Mouse (Mus musculus) intestine, postnatal 0 days (tissue): ENCODE results near the gene Abcc9. TPM values are rescaled to one million over a fixed set of nuclear protein-coding genes. Genes with fewer than 3 reads are reported as not detected.

ENCODE experiments used
- ATAC-seq: fragments of 200-750 bp; cut with Nextera tagmentation; 2 replicates; pipeline ENCODE4 v1.8.0; 2017; ENCODE audit warnings: mild to moderate bottlenecking, moderate TSS enrichment, moderate library complexity
- H3K27ac ChIP-seq: fragments of 300-500 bp; sonication (generic); 2 replicates; pipeline ENCODE4 v1.5.1; 2014; ENCODE audit warnings: mild to moderate bottlenecking, low read depth, low read length, moderate library complexity
- H3K27me3 ChIP-seq: fragments of 300-500 bp; sonication (generic); replicated peaks from 2 replicates; pipeline ENCODE4 v1.6.1; 2014; ENCODE audit warnings: low read length, mixed read lengths; ENCODE audit not compliant: control insufficient read depth, insufficient read depth
- H3K36me3 ChIP-seq: fragments of 300-500 bp; sonication (generic); 2 replicates; pipeline ENCODE4 v1.6.1; 2014; ENCODE audit warnings: mild to moderate bottlenecking, moderate library complexity; ENCODE audit not compliant: control insufficient read depth, insufficient read depth
- H3K4me1 ChIP-seq: fragments of 300-500 bp; sonication (generic); replicated peaks from 2 replicates; pipeline ENCODE4 v1.6.1; 2014; ENCODE audit warnings: antibody characterized with exemption, low read length, mixed read lengths; ENCODE audit not compliant: control insufficient read depth, insufficient read depth
- H3K4me2 ChIP-seq: fragments of 300-500 bp; sonication (generic); replicated peaks from 2 replicates; pipeline ENCODE4 v1.6.1; 2014; ENCODE audit warnings: low read depth, mild to moderate bottlenecking, moderate library complexity
- H3K4me3 ChIP-seq: fragments of 300-500 bp; sonication (generic); 2 replicates; pipeline ENCODE4 v1.5.1; 2014; ENCODE audit warnings: low read depth, low read length
- H3K9ac ChIP-seq: fragments of 300-500 bp; sonication (generic); 2 replicates; pipeline ENCODE4 v1.6.1; 2014; ENCODE audit warnings: mild to moderate bottlenecking, low read depth, low read length
- H3K9me3 ChIP-seq: fragments of 300-500 bp; sonication (generic); 2 replicates; pipeline ENCODE4 v1.6.1; 2016; ENCODE audit warnings: mixed run types; ENCODE audit not compliant: control insufficient read depth
- CTCF ChIP-seq: sonication (generic); IDR thresholded peaks from 2 replicates; pipeline ENCODE4 v1.5.1; 2016; ENCODE audit warnings: low read depth, mild to moderate bottlenecking, control low read depth, antibody characterized with exemption, moderate library complexity
- WGBS: fragments of 180-500 bp; shearing (Covaris S2); extraction: QIAGEN DNeasy Blood & Tissue Kit; methylation state at CpG from one replicate; pipeline ENCODE4 v1.1.7; 2014; 5-methylcytosine and 5-hydroxymethylcytosine counted together
- polyA plus RNA-seq: library from polyadenylated mRNA; unstranded; fragments of >200 nt; fragmentation: Nextera tagmentation; extraction: Ambion mirVana; gene quantifications from 2 replicates; pipeline ENCODE4 v1.2.1, GENCODE M21; 2015

Abcc9 gene
- polyA plus RNA-seq, 1 experiment from 2014 or later = 5.0 TPM

GRCm38 (mm10) chr6:142710690-142711089 is 8.6 kb upstream of the Abcc9 start:
- Histone ChIP-seq H3K36me3 (no peaks in the 10 kb centered on the region), H3K27me3 (no peaks in the 10 kb centered on the region), H3K4me2 (no peak overlapping the region), H3K9ac (no peak overlapping the region), H3K4me3 (no peak overlapping the region), H3K27ac (no peak overlapping the region), H3K4me1 (no peaks in the 10 kb centered on the region), H3K9me3 (no peaks in the 10 kb centered on the region)
- no peak for ATAC-seq
- no peak for TF ChIP-seq CTCF
- 58% methylated on average over 6 of the region's 6 CpGs for WGBS

DNA sequence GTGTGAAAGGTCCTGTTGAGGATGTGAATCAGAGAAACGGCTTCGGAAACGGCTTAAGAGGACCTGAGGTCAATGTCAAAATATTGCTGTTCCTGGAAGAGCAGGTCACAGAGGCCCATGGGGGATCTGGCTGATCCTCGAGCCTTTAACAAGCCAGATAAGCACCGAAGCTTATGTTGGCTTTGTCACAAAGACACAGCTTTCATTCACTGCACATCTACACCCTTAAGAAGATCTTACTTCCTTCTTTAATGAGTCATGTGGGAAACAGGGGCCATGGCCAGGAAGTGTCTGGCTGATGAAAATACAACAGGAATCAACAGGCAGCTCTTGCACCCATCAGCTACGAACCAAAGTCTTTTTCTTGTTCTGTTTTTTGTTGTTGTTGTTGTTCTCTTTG is 6.3 kb upstream of the Abcc9 start:
- H3K36me3 ChIP-seq = no peaks in the 10 kb centered on the region
- no peak for TF ChIP-seq CTCF
- WGBS = 81% methylated on average over 6 of the region's 6 CpGs

DNA sequence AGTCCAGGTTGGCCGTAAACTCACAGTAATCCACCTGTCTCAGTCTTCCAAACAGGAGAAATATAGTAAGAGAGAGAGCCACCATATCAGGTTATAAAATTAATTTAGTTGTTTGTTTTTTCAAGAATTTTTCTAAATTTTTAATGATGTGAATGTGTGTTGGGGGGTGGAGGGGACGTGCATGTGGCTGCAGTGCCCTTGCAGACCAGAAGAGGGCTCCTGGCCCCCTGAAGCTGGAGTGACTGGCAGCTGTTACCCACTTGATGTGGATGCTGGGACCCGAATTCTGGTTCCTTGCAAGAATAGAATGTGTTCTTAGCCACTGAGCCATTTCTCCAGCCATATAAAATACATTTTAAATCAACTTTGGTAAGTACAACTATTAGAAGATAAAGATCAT is 4.6 kb upstream of the Abcc9 start:
- H3K9ac ChIP-seq = no peak overlapping the region
- ATAC-seq = no peak
- H3K27me3 ChIP-seq = peaks cover 7% of the 10 kb centered on the region; the same call in 1 of the 2 replicates
- H3K4me3 ChIP-seq = no peak overlapping the region
- no peaks in the 10 kb centered on the region for H3K36me3 ChIP-seq
- H3K27ac ChIP-seq = no peak overlapping the region
- H3K9me3 ChIP-seq = no peaks in the 10 kb centered on the region
- peak; percentile 37 for TF ChIP-seq CTCF
- WGBS = 81% methylated on average over 3 of the region's 3 CpGs
- H3K4me2 ChIP-seq = no peak overlapping the region
- no peaks in the 10 kb centered on the region for H3K4me1 ChIP-seq

More for the DNA sequence above, 6.3 kb upstream of the Abcc9 start:
- H3K4me3 ChIP-seq = no peak overlapping the region
- H3K27me3 ChIP-seq = no peaks in the 10 kb centered on the region
- ATAC-seq = no peak
- H3K4me2 ChIP-seq = no peak overlapping the region
- H3K9me3 ChIP-seq = no peaks in the 10 kb centered on the region
- no peak overlapping the region for H3K27ac ChIP-seq
- H3K9ac ChIP-seq = no peak overlapping the region
- H3K4me1 ChIP-seq = no peaks in the 10 kb centered on the region

- H3K9me3 ChIP-seq = no peaks in the 10 kb centered on the region
- peaks cover 7% of the 10 kb centered on the region; the same call in 1 of the 2 replicates for H3K27me3 ChIP-seq
- no peaks in the 10 kb centered on the region for H3K4me1 ChIP-seq
- no peak overlapping the region for H3K4me2 ChIP-seq
- H3K36me3 ChIP-seq = no peaks in the 10 kb centered on the region
- H3K9ac ChIP-seq = no peak overlapping the region
- no peak overlapping the region for H3K27ac ChIP-seq
- ATAC-seq = no peak
- H3K4me3 ChIP-seq = no peak overlapping the region
- no peak for TF ChIP-seq CTCF
- WGBS = 54% methylated on average over 11 of the region's 11 CpGs
Observed at GRCm38 (mm10) chr6:142703441-142703930, 1.4 kb upstream of the Abcc9 start.

DNA sequence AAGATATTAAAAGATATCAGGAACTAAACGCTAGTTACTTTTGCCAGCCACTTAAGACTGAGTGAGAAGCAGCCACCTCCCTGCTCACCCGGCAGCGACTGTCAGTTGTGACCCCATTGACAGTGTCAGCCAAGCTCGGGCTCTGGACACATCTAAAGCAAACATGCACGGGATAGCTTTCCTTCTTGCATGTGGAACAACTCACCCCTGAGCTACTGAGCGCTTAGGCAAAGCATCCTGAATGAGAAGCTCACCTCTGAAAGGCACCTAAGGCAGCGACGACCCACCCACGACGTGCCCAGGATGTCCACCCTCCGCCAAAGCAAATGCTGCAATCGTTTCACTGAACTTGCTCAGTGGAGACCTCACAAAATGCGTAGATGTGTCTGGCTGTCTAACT is 954 bp downstream of the Abcc9 start:
- Histone ChIP-seq H3K9me3 (no peaks in the 10 kb centered on the region), H3K27ac (no peak overlapping the region), H3K36me3 (no peaks in the 10 kb centered on the region), H3K4me3 (peak overlapping the region; percentile 32), H3K4me1 (no peaks in the 10 kb centered on the region), H3K27me3 (peaks cover 7% of the 10 kb centered on the region; the same call in 1 of the 2 replicates), H3K9ac (no peak overlapping the region), H3K4me2 (peak overlapping the region; percentile 60)
- ATAC-seq = no peak
- WGBS = 47% methylated on average over 13 of the region's 13 CpGs
- TF ChIP-seq CTCF = no peak

DNA sequence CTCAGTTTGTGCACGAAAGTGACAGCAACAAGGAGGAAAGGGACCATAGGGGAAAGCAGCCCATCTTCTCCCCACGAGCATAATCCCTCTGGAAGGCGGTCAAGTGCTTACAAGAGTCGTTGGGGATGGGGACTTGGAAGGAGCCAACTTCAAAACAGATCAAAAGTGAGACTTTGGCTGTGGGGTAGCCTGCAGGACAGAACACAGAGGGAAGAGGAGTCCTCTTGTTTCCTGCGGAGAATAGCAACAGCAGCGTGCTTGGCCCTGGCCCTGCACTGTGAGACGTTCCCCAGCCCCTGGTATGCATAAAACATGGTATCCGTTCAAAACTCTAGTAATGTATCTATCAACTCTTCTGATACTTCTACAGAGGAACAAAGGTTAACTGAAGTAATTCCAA is 1.4 kb downstream of the Abcc9 start:
- Histone ChIP-seq H3K27me3 (peaks cover 7% of the 10 kb centered on the region; the same call in 1 of the 2 replicates), H3K9ac (no peak overlapping the region), H3K4me1 (no peaks in the 10 kb centered on the region), H3K27ac (no peak overlapping the region), H3K36me3 (no peaks in the 10 kb centered on the region), H3K9me3 (no peaks in the 10 kb centered on the region), H3K4me2 (peak overlapping the region; percentile 60; the same call in 1 of the 2 replicates), H3K4me3 (peak overlapping the region; percentile 32; the same call in 1 of the 2 replicates)
- ATAC-seq = no peak
- TF ChIP-seq CTCF = no peak
- WGBS = 50% methylated on average over 8 of the region's 8 CpGs

- Histone ChIP-seq H3K9ac (no peak overlapping the region), H3K9me3 (no peaks in the 10 kb centered on the region), H3K4me3 (no peak overlapping the region), H3K27me3 (no peaks in the 10 kb centered on the region), H3K4me1 (no peaks in the 10 kb centered on the region), H3K36me3 (no peaks in the 10 kb centered on the region; the same call in 1 of the 2 replicates), H3K4me2 (no peak overlapping the region), H3K27ac (no peak overlapping the region)
- WGBS = 78% methylated on average over 5 of the region's 5 CpGs
- no peak for ATAC-seq
- no peak for TF ChIP-seq CTCF
Observed at GRCm38 (mm10) chr6:142692085-142692484, 10.0 kb downstream of the Abcc9 start.
